Mouse (Mus musculus) heart, postnatal 0 days (tissue): ENCODE measurements around the gene Nupr1.

Experiments used
- CTCF ChIP-seq: IDR thresholded peaks from 2 replicates; pipeline ENCODE4 v1.5.1; 2016; ENCODE audit warnings: antibody characterized with exemption, control low read depth, low read depth
- EP300 ChIP-seq: IDR thresholded peaks from 2 replicates; pipeline ENCODE4 v1.6.1; 2016; ENCODE audit warnings: antibody characterized with exemption, low read depth

- TF ChIP-seq CTCF (no peak), EP300 (no peak)
Observed at GRCm38 (mm10) chr7:126667495-126668090, 36.9 kb upstream of the Nupr1 start.
